Mouse (Mus musculus): ENCODE measurements around the gene Mustn1. TPM values are rescaled to one million over a fixed set of nuclear protein-coding genes. Genes with fewer than 3 reads are reported as not detected.

The Mustn1 gene
- total RNA-seq, 1 experiment: 0.58 TPM

- Histone ChIP-seq H3K4me1 (ENCODE audit: control insufficient read depth in 2 of 2, insufficient read depth in 2 of 2, low read length in 2 of 2, poor library complexity in 1 of 2) (no peaks in the 10 kb centered on the region), H3K9ac (ENCODE audit: insufficient read depth, low read depth, low read length, poor library complexity, severe bottlenecking) (no peak overlapping the region), H3K4me3 (ENCODE audit: insufficient read depth in 1 of 2, low read depth in 1 of 2, low read length in 2 of 2, poor library complexity in 1 of 2, severe bottlenecking in 1 of 2) (no peak overlapping the region), H3K27ac (ENCODE audit: insufficient read depth, low read depth, low read length, poor library complexity, severe bottlenecking) (no peak overlapping the region), H3K9me3 (ENCODE audit: control insufficient read depth, insufficient read depth, low read depth, low read length) (no peaks in the 10 kb centered on the region), H3K36me3 (ENCODE audit: control insufficient read depth, insufficient read depth, low read length, poor library complexity, severe bottlenecking) (no peaks in the 10 kb centered on the region)
- DNase-seq (ENCODE audit: low read depth, low spot score): no peak
- in situ Hi-C loops (cut with MboI; ENCODE audit: low sequenced_read_pairs in 2 of 2, unreplicated experiment in 2 of 2): no loop called here
- TF ChIP-seq ZC3H11A (IDR thresholded peaks at IDR 0.05; ENCODE audit: borderline replicate concordance, low read depth, low read length) (no peak), HCFC1 (IDR thresholded peaks at IDR 0.05; ENCODE audit: borderline replicate concordance, insufficient read depth, low read length) (no peak), MAFK (IDR thresholded peaks at IDR 0.05; ENCODE audit: insufficient read depth, low read depth, low read length) (no peak), ZNF384 (IDR thresholded peaks at IDR 0.05; ENCODE audit: low read depth, low read length) (no peak), CHD2 (IDR thresholded peaks at IDR 0.05; ENCODE audit: low read depth, low read length) (no peak)
These were observed 24.0 kb downstream of the Mustn1 start for GRCm38 (mm10) chr14:30903036-30903435.

- no peaks in the 10 kb centered on the region for H3K36me3 ChIP-seq (ENCODE audit: control insufficient read depth, insufficient read depth, low read length, poor library complexity, severe bottlenecking)
- H3K4me3 ChIP-seq (ENCODE audit: insufficient read depth in 1 of 2, low read depth in 1 of 2, low read length in 2 of 2, poor library complexity in 1 of 2, severe bottlenecking in 1 of 2): no peak overlapping the region
- no peak for TF ChIP-seq ZNF384 (IDR thresholded peaks at IDR 0.05; ENCODE audit: low read depth, low read length)
- TF ChIP-seq ZC3H11A (IDR thresholded peaks at IDR 0.05; ENCODE audit: borderline replicate concordance, low read depth, low read length): no peak
- TF ChIP-seq HCFC1 (IDR thresholded peaks at IDR 0.05; ENCODE audit: borderline replicate concordance, insufficient read depth, low read length): no peak
- TF ChIP-seq MAFK (IDR thresholded peaks at IDR 0.05; ENCODE audit: insufficient read depth, low read depth, low read length): no peak
- TF ChIP-seq CHD2 (IDR thresholded peaks at IDR 0.05; ENCODE audit: low read depth, low read length): no peak
- no peaks in the 10 kb centered on the region for H3K4me1 ChIP-seq (ENCODE audit: control insufficient read depth in 2 of 2, insufficient read depth in 2 of 2, low read length in 2 of 2, poor library complexity in 1 of 2)
- no peak for DNase-seq (ENCODE audit: low read depth, low spot score)
- H3K27ac ChIP-seq (ENCODE audit: insufficient read depth, low read depth, low read length, poor library complexity, severe bottlenecking): no peak overlapping the region
- no peaks in the 10 kb centered on the region for H3K9me3 ChIP-seq (ENCODE audit: control insufficient read depth, insufficient read depth, low read depth, low read length)
- in situ Hi-C loops (cut with MboI; ENCODE audit: low sequenced_read_pairs in 2 of 2, unreplicated experiment in 2 of 2): no loop called here
- no peak overlapping the region for H3K9ac ChIP-seq (ENCODE audit: insufficient read depth, low read depth, low read length, poor library complexity, severe bottlenecking)
These were observed 25.3 kb downstream of the Mustn1 start for GRCm38 (mm10) chr14:30904307-30904706.

GRCm38 (mm10) chr14:30906001-30906400 is 27.0 kb downstream of the Mustn1 start:
- no peak overlapping the region for H3K4me3 ChIP-seq (ENCODE audit: insufficient read depth in 1 of 2, low read depth in 1 of 2, low read length in 2 of 2, poor library complexity in 1 of 2, severe bottlenecking in 1 of 2)
- no peaks in the 10 kb centered on the region for H3K36me3 ChIP-seq (ENCODE audit: control insufficient read depth, insufficient read depth, low read length, poor library complexity, severe bottlenecking)
- H3K4me1 ChIP-seq (ENCODE audit: control insufficient read depth in 2 of 2, insufficient read depth in 2 of 2, low read length in 2 of 2, poor library complexity in 1 of 2): no peaks in the 10 kb centered on the region
- H3K9ac ChIP-seq (ENCODE audit: insufficient read depth, low read depth, low read length, poor library complexity, severe bottlenecking): no peak overlapping the region
- in situ Hi-C loops (cut with MboI; ENCODE audit: low sequenced_read_pairs in 2 of 2, unreplicated experiment in 2 of 2): no loop called here
- no peaks in the 10 kb centered on the region for H3K9me3 ChIP-seq (ENCODE audit: control insufficient read depth, insufficient read depth, low read depth, low read length)
- no peak overlapping the region for H3K27ac ChIP-seq (ENCODE audit: insufficient read depth, low read depth, low read length, poor library complexity, severe bottlenecking)
- TF ChIP-seq ZC3H11A (IDR thresholded peaks at IDR 0.05; ENCODE audit: borderline replicate concordance, low read depth, low read length) (no peak), ZNF384 (IDR thresholded peaks at IDR 0.05; ENCODE audit: low read depth, low read length) (no peak), HCFC1 (IDR thresholded peaks at IDR 0.05; ENCODE audit: borderline replicate concordance, insufficient read depth, low read length) (no peak), MAFK (IDR thresholded peaks at IDR 0.05; ENCODE audit: insufficient read depth, low read depth, low read length) (no peak), CHD2 (IDR thresholded peaks at IDR 0.05; ENCODE audit: low read depth, low read length) (no peak)
- DNase-seq (ENCODE audit: low read depth, low spot score): no peak

GRCm38 (mm10) chr14:30907814-30908265 is 28.8 kb downstream of the Mustn1 start:
- DNase-seq (ENCODE audit: low read depth, low spot score): no peak
- H3K4me1 ChIP-seq (ENCODE audit: control insufficient read depth in 2 of 2, insufficient read depth in 2 of 2, low read length in 2 of 2, poor library complexity in 1 of 2): no peaks in the 10 kb centered on the region
- H3K9ac ChIP-seq (ENCODE audit: insufficient read depth, low read depth, low read length, poor library complexity, severe bottlenecking): no peak overlapping the region
- in situ Hi-C loops (cut with MboI; ENCODE audit: low sequenced_read_pairs in 2 of 2, unreplicated experiment in 2 of 2): no loop called here
- H3K9me3 ChIP-seq (ENCODE audit: control insufficient read depth, insufficient read depth, low read depth, low read length): no peaks in the 10 kb centered on the region
- TF ChIP-seq MAFK (IDR thresholded peaks at IDR 0.05; ENCODE audit: insufficient read depth, low read depth, low read length) (no peak), HCFC1 (IDR thresholded peaks at IDR 0.05; ENCODE audit: borderline replicate concordance, insufficient read depth, low read length) (no peak), CHD2 (IDR thresholded peaks at IDR 0.05; ENCODE audit: low read depth, low read length) (no peak), ZNF384 (IDR thresholded peaks at IDR 0.05; ENCODE audit: low read depth, low read length) (no peak), ZC3H11A (IDR thresholded peaks at IDR 0.05; ENCODE audit: borderline replicate concordance, low read depth, low read length) (no peak)
- no peaks in the 10 kb centered on the region for H3K36me3 ChIP-seq (ENCODE audit: control insufficient read depth, insufficient read depth, low read length, poor library complexity, severe bottlenecking)
- no peak overlapping the region for H3K27ac ChIP-seq (ENCODE audit: insufficient read depth, low read depth, low read length, poor library complexity, severe bottlenecking)
- H3K4me3 ChIP-seq (ENCODE audit: insufficient read depth in 1 of 2, low read depth in 1 of 2, low read length in 2 of 2, poor library complexity in 1 of 2, severe bottlenecking in 1 of 2): no peak overlapping the region

DNA sequence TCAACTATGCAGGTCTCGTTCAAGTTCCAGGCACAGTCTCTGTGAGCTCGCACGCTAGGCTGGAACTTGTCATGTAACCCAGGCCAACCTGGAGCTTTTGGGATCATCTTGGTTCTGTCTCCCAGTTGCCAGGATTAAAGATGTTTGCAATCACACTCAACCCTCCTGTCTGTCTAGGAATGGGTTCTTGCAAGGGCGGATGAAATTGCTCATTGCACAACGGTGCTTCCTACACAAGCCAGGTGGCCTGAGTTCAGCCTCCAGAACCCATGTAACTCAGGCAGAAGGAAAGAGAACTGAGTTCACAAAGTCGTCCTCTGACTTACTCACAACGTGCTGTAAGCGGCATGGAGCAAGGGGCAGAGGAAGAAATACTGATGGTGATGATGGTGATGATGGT is 32.1 kb downstream of the Mustn1 start:
- no peak for DNase-seq (ENCODE audit: low read depth, low spot score)
- Histone ChIP-seq H3K36me3 (ENCODE audit: control insufficient read depth, insufficient read depth, low read length, poor library complexity, severe bottlenecking) (no peaks in the 10 kb centered on the region), H3K4me1 (ENCODE audit: control insufficient read depth in 2 of 2, insufficient read depth in 2 of 2, low read length in 2 of 2, poor library complexity in 1 of 2) (no peaks in the 10 kb centered on the region), H3K27ac (ENCODE audit: insufficient read depth, low read depth, low read length, poor library complexity, severe bottlenecking) (no peak overlapping the region), H3K9me3 (ENCODE audit: control insufficient read depth, insufficient read depth, low read depth, low read length) (no peaks in the 10 kb centered on the region), H3K4me3 (ENCODE audit: insufficient read depth in 1 of 2, low read depth in 1 of 2, low read length in 2 of 2, poor library complexity in 1 of 2, severe bottlenecking in 1 of 2) (no peak overlapping the region), H3K9ac (ENCODE audit: insufficient read depth, low read depth, low read length, poor library complexity, severe bottlenecking) (no peak overlapping the region)
- in situ Hi-C loops (cut with MboI; ENCODE audit: low sequenced_read_pairs in 2 of 2, unreplicated experiment in 2 of 2): no loop called here
- TF ChIP-seq HCFC1 (IDR thresholded peaks at IDR 0.05; ENCODE audit: borderline replicate concordance, insufficient read depth, low read length) (no peak), CHD2 (IDR thresholded peaks at IDR 0.05; ENCODE audit: low read depth, low read length) (no peak), ZNF384 (IDR thresholded peaks at IDR 0.05; ENCODE audit: low read depth, low read length) (no peak)

All from ES-E14 (cell line).